Comparison of ENCODE assay signal across 8 mouse cellular contexts in the genomic region with DNA sequence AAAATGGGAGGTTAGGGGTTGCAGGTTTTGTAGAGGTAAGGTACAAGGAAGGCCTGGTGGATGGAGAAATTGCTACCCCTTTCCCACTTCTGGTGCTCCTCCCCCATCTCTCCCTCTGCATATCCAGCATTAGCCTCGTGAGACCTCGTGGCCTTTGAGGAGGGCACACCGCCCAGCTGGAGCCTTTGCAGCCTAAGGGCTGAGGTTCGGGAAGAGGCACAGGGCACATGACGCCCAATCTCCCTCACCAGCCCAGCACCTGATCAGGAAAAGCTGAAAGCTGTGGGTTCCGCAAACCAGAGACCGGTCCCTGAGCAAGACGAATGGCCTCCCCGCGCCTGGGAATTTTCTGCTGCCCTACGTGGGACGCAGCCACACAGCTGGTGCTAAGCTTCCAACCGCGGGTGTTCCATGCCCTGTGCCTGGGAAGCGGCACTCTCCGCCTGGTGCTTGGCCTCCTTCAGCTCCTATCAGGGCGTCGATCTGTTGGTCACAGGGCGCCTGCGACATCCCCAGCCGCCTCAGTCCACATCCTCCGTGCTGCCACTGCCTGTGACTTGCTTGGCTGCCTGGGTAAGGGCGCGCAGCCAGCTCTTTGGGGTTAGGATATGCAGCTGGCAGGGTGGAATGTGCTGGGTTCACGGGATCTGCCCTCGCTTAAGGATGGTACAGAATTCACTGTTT. TPM values are rescaled to one million over a fixed set of nuclear protein-coding genes. Genes with fewer than 3 reads are reported as not detected.
DNase-seq lines count a peak whose midpoint lies in the region; ATAC-seq lines count a peak whose summit lies in the region.

A gene (plus strand): TSS at position 202 of the 684 bp plus-strand sequence.

- H3K36me3 ChIP-seq in heart, embryonic 12.5 days, result no peaks in the 10 kb centered on the region
- no peaks in the 10 kb centered on the region for H3K36me3 ChIP-seq in kidney, embryonic 14.5 days (ENCODE audit: control insufficient read depth, insufficient read depth, low read length)

- 0 out of 2 replicates have a peak, but pooled peaks cover 6% of the 10 kb centered on the region for H3K27me3 ChIP-seq in heart, embryonic 12.5 days (replicated peaks)
- 0 out of 2 replicates have a peak, but pooled peaks cover 2% of the 10 kb centered on the region for H3K27me3 ChIP-seq in kidney, embryonic 14.5 days (ENCODE audit: control insufficient read depth, insufficient read depth, low read length)

- no peaks in the 10 kb centered on the region for H3K4me1 ChIP-seq in heart, embryonic 12.5 days (replicated peaks)
- H3K4me1 ChIP-seq in kidney, embryonic 14.5 days (ENCODE audit: control insufficient read depth, insufficient read depth, low read length), result no peaks in the 10 kb centered on the region

- ATAC-seq in frontal cortex, adult (ENCODE audit: low TSS enrichment), result peak; percentile 20; the same call in 1 of the 2 replicates
- no peak for ATAC-seq in heart, embryonic 12.5 days (ENCODE audit: insufficient number of reproducible peaks, low FRiP score)
- ATAC-seq in kidney, embryonic 14.5 days (ENCODE audit: low FRiP score, low TSS enrichment), result peak; percentile 55; the same call in 1 of the 2 replicates

- H3K9ac ChIP-seq in heart, embryonic 12.5 days, result peak within 1 kb of the TSS; percentile 9
- H3K9ac ChIP-seq in kidney, embryonic 14.5 days (ENCODE audit: low read depth, low read length), result no peak within 1 kb of the TSS

- DNase-seq in frontal cortex, adult 2 months (ENCODE audit: extremely low spot score in 1 of 2, low spot score in 1 of 2), result no peak
- peak; percentile 32 for DNase-seq in adrenal gland, adult 2 months
- peak; percentile 25 to 49 for DNase-seq in lung, postnatal 4 days
- DNase-seq in thymus, postnatal 4 days, result no peak
- no peak for DNase-seq in layer of hippocampus, adult 9-11 months

- 18% methylated on average over 26 of the region's 26 CpGs for WGBS in heart, embryonic 12.5 days
- WGBS in kidney, embryonic 14.5 days, result 21% methylated on average over 26 of the region's 26 CpGs

- H3K9me3 ChIP-seq in heart, embryonic 12.5 days (replicated peaks), result no peaks in the 10 kb centered on the region
- no peaks in the 10 kb centered on the region for H3K9me3 ChIP-seq in kidney, embryonic 14.5 days (ENCODE audit: control insufficient read depth, low read length)

- peak within 1 kb of the TSS; percentile 79 for H3K4me2 ChIP-seq in heart, embryonic 12.5 days
- peak within 1 kb of the TSS; percentile 40 for H3K4me2 ChIP-seq in kidney, embryonic 14.5 days (replicated peaks; ENCODE audit: low read depth, low read length)

- peak within 1 kb of the TSS; percentile 40 for H3K4me3 ChIP-seq in heart, embryonic 12.5 days
- H3K4me3 ChIP-seq in kidney, embryonic 14.5 days (ENCODE audit: low read length), result peak within 1 kb of the TSS; percentile 25

- H3K27ac ChIP-seq in heart, embryonic 12.5 days (ENCODE audit: poor library complexity, severe bottlenecking), result no peak within 1 kb of the TSS
- H3K27ac ChIP-seq in kidney, embryonic 14.5 days (ENCODE audit: low read depth, low read length), result no peak within 1 kb of the TSS

RNA-seq across cellular contexts. Expression of the gene that starts here (rescaled TPM):
- 0.12 and 0.23 TPM in 2 replicates for polyA plus RNA-seq in frontal cortex, adult 2 months (2012; rRNA removed)
- under 1 TPM in 1 of 2 experiments, not detected in 1; 0.24 TPM for total RNA-seq in adrenal gland, adult 2 months (2021)
- polyA plus RNA-seq in adrenal gland, adult 2 months (2012; rRNA removed), result 0.12 TPM in 1 of 2 replicates, not detected in the other
- polyA plus RNA-seq in heart, embryonic 12.5 days (2016; fragmentation: Nextera tagmentation; extraction: Ambion mirVana), result 0.24 TPM in 1 of 2 replicates, not detected in the other
- 0.11 and 0.35 TPM in 2 replicates for polyA plus RNA-seq in kidney, embryonic 14.5 days (2014; fragmentation: Nextera tagmentation; extraction: Ambion mirVana)

Comparison
In these comparisons a context has a peak if more than half of its experiments do, and no peak if none do; other contexts are left out.
1. Peak in DNase-seq in adrenal gland, adult 2 months; RNA of the gene not detected or under 1 TPM.
2. Peak in ATAC-seq, H3K4me3 ChIP-seq and H3K4me2 ChIP-seq in kidney, embryonic 14.5 days; RNA of the gene not detected or under 1 TPM.
3. DNase-seq: peak in lung, postnatal 4 days (2 of 2); none in frontal cortex, adult 2 months (0 of 2), thymus, postnatal 4 days (single experiment) and layer of hippocampus, adult 9-11 months (single experiment).